In genomic region chr14:105733013-105733728, GRCm38 (mm10) we compare ENCODE assay signal across 8 mouse cellular contexts.
DNase-seq lines count a peak whose midpoint lies in the region; ATAC-seq and TF ChIP-seq lines count a peak whose summit lies in the region.

No protein-coding gene starts in this region.

- no peak for TF ChIP-seq EP300 in liver, postnatal 0 days (IDR thresholded peaks at IDR 0.05; ENCODE audit: low read depth)

- H3K9ac ChIP-seq in embryonic facial prominence, embryonic 12.5 days: no peak overlapping the region
- H3K9ac ChIP-seq in heart, embryonic 16.5 days (ENCODE audit: low read length): peak overlapping the region; percentile 65
- H3K9ac ChIP-seq in liver, postnatal 0 days (replicated peaks): peak overlapping the region; percentile 17; the same call in 1 of the 2 replicates
- H3K9ac ChIP-seq in neural tube, embryonic 13.5 days: peak overlapping the region; percentile 69; the same call in 1 of the 2 replicates

- H3K4me2 ChIP-seq in embryonic facial prominence, embryonic 12.5 days (replicated peaks): peak overlapping the region; percentile 63
- H3K4me2 ChIP-seq in heart, embryonic 16.5 days (ENCODE audit: low read depth, low read length): peak overlapping the region; percentile 67
- H3K4me2 ChIP-seq in liver, postnatal 0 days (ENCODE audit: low read depth, low read length): peak overlapping the region; percentile 63
- peak overlapping the region; percentile 66 for H3K4me2 ChIP-seq in neural tube, embryonic 13.5 days

- ATAC-seq in embryonic facial prominence, embryonic 12.5 days (ENCODE audit: insufficient number of reproducible peaks, insufficient read depth, low FRiP score, low TSS enrichment): no peak
- peak; percentile 64 for ATAC-seq in heart, embryonic 16.5 days (replicated peaks; ENCODE audit: extremely low read depth, insufficient read depth, low FRiP score)
- ATAC-seq in liver, postnatal 0 days: peak; percentile 43
- ATAC-seq in neural tube, embryonic 13.5 days (ENCODE audit: low read depth): peak; percentile 51

- H3K27ac ChIP-seq in embryonic facial prominence, embryonic 12.5 days: peak overlapping the region; percentile 83
- H3K27ac ChIP-seq in heart, embryonic 16.5 days (ENCODE audit: low read length): peak overlapping the region; percentile 93
- peak overlapping the region; percentile 85 for H3K27ac ChIP-seq in liver, postnatal 0 days (ENCODE audit: low read depth)
- H3K27ac ChIP-seq in neural tube, embryonic 13.5 days (replicated peaks): peak overlapping the region; percentile 87

- peaks cover 30% of the 10 kb centered on the region for H3K4me1 ChIP-seq in embryonic facial prominence, embryonic 12.5 days
- H3K4me1 ChIP-seq in heart, embryonic 16.5 days (ENCODE audit: control insufficient read depth, insufficient read depth, low read length): peaks cover 16% of the 10 kb centered on the region
- H3K4me1 ChIP-seq in liver, postnatal 0 days (ENCODE audit: insufficient read depth): peaks cover 19% of the 10 kb centered on the region; the same call in 1 of the 2 replicates
- peaks cover 35% of the 10 kb centered on the region for H3K4me1 ChIP-seq in neural tube, embryonic 13.5 days (replicated peaks)

- WGBS in embryonic facial prominence, embryonic 12.5 days: 2% methylated on average over 12 of the region's 12 CpGs
- WGBS in heart, embryonic 16.5 days: 4% methylated on average over 12 of the region's 12 CpGs
- WGBS in liver, postnatal 0 days (ENCODE audit: insufficient replicate concordance): 8% methylated on average over 12 of the region's 12 CpGs
- WGBS in neural tube, embryonic 13.5 days: 3% methylated on average over 12 of the region's 12 CpGs

- DNase-seq in urinary bladder, postnatal 36 days (ENCODE audit: low spot score in 2 of 2): peak; percentile 10 to 11
- no peak for DNase-seq in urinary bladder, postnatal 10 days (ENCODE audit: low spot score)
- peak; percentile 80 for DNase-seq in kidney, postnatal 10 days
- DNase-seq in liver, postnatal 0 days: peak; percentile 59
- peak; percentile 64 for DNase-seq in yolk sac, embryonic 10.5 days (ENCODE audit: low spot score)

- peak overlapping the region; percentile 34 for H3K4me3 ChIP-seq in embryonic facial prominence, embryonic 12.5 days
- H3K4me3 ChIP-seq in heart, embryonic 16.5 days (ENCODE audit: low read length): peak overlapping the region; percentile 49
- H3K4me3 ChIP-seq in liver, postnatal 0 days (ENCODE audit: low read depth, low read length): peak overlapping the region; percentile 41
- peak overlapping the region; percentile 36 for H3K4me3 ChIP-seq in neural tube, embryonic 13.5 days

- no peaks in the 10 kb centered on the region for H3K27me3 ChIP-seq in embryonic facial prominence, embryonic 12.5 days
- H3K27me3 ChIP-seq in heart, embryonic 16.5 days (ENCODE audit: control insufficient read depth, insufficient read depth, low read length): no peaks in the 10 kb centered on the region
- H3K27me3 ChIP-seq in liver, postnatal 0 days (ENCODE audit: insufficient read depth, low read length): no peaks in the 10 kb centered on the region
- no peaks in the 10 kb centered on the region for H3K27me3 ChIP-seq in neural tube, embryonic 13.5 days

- no peaks in the 10 kb centered on the region for H3K9me3 ChIP-seq in embryonic facial prominence, embryonic 12.5 days
- H3K9me3 ChIP-seq in heart, embryonic 16.5 days (replicated peaks; ENCODE audit: control insufficient read depth, low read length): no peaks in the 10 kb centered on the region
- H3K9me3 ChIP-seq in liver, postnatal 0 days (ENCODE audit: low read length): no peaks in the 10 kb centered on the region
- H3K9me3 ChIP-seq in neural tube, embryonic 13.5 days: no peaks in the 10 kb centered on the region

- H3K36me3 ChIP-seq in embryonic facial prominence, embryonic 12.5 days: no peaks in the 10 kb centered on the region
- H3K36me3 ChIP-seq in heart, embryonic 16.5 days (ENCODE audit: control insufficient read depth, insufficient read depth): no peaks in the 10 kb centered on the region
- no peaks in the 10 kb centered on the region for H3K36me3 ChIP-seq in liver, postnatal 0 days (replicated peaks; ENCODE audit: insufficient read depth, low read length)
- no peaks in the 10 kb centered on the region for H3K36me3 ChIP-seq in neural tube, embryonic 13.5 days

- no peak for TF ChIP-seq CTCF in liver, postnatal 0 days (IDR thresholded peaks at IDR 0.05; ENCODE audit: low read depth)
